Mouse (Mus musculus): Measurements from ENCODE around the gene Irf2bp2. TPM values are rescaled to one million over a fixed set of nuclear protein-coding genes. Genes with fewer than 3 reads are reported as not detected.

The Irf2bp2 gene
- polyA plus RNA-seq, 1 experiment from 2014 or later = 4.5 TPM

Other genes with a start within 250 kb of the Irf2bp2 start
- 44.1 and 44.2 TPM in 2 replicates for gene Coa6, start 171.5 kb downstream of the Irf2bp2 start, polyA plus RNA-seq (2014; fragmentation: Nextera tagmentation; extraction: Ambion mirVana)
- 3.1 and 3.7 TPM in 2 replicates for gene Tarbp1, start 118.9 kb downstream of the Irf2bp2 start, polyA plus RNA-seq (2014; fragmentation: Nextera tagmentation; extraction: Ambion mirVana)